Mouse (Mus musculus) left cerebral cortex, adult 18-20 months (tissue): ENCODE results near the gene 5730522E02Rik. TPM values are rescaled to one million over a fixed set of nuclear protein-coding genes. Genes with fewer than 3 reads are reported as not detected.
A peak's percentile ranks its signal among the peaks of the same experiment; 100 is the strongest.

Experiments
- DNase-seq, 2 experiments: peaks; one replicate each; pipeline ENCODE4 v3.0.0; 2021 to 2022; ENCODE audit warnings: low spot score in 2 of 2, mixed read lengths in 1 of 2
- total RNA-seq, 2 experiments: library from RNA; stranded (reverse); gene quantifications; 2 replicates each; pipeline ENCODE4 v1.2.3; 2021

5730522E02Rik gene
- total RNA-seq, 2 experiments from 2014 or later = 10.6 to 12.3 TPM

- no peak for DNase-seq
These were observed 149.0 kb downstream of the 5730522E02Rik start for GRCm38 (mm10) chr11:26061471-26062137.

- DNase-seq = peak; percentile 41 to 48
These were observed 197.0 kb downstream of the 5730522E02Rik start for GRCm38 (mm10) chr11:26013527-26013926.

GRCm38 (mm10) chr11:26004018-26004417, 206.5 kb downstream of the 5730522E02Rik start:
- no peak for DNase-seq

DNA sequence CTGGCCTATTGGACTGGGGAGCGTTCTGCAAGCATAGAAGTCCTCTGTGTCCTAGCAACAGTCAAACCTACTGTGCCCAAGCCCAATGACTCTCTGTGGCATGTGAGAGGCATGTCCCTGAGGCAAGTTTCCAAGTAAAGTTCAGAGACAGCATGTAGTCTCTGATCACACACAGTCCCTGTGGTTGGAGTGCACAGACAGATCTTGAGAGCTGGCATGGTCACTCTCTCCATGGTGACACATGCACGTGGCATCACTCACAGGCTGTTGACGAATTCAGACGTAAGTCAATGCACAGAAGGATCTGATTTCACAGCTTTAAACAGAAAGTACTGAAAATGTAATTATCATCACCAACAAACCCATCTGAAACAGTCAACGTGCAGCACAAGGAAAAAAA, 210.8 kb downstream of the 5730522E02Rik start:
- DNase-seq = no peak

DNA sequence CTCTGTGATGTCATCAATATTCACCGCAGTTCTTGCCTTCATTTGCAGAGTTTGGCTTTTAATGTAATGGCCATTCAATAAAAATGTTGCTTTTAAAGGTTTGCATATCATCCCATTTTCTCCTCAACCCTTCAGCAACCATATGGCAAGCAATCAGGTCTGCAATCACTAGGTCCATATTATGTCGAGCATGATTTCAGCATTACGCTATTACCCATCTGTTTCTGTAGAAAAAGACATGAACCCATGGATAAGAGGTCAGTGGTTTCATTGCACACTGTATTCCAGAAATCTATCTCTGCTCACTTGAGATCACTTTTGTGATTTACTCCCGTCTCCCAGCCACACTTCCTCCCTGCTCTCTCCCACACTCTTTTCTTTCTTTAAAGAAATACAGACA, 213.1 kb downstream of the 5730522E02Rik start:
- no peak for DNase-seq

- DNase-seq = no peak
These were observed 216.4 kb downstream of the 5730522E02Rik start for GRCm38 (mm10) chr11:25994128-25994527.

DNA sequence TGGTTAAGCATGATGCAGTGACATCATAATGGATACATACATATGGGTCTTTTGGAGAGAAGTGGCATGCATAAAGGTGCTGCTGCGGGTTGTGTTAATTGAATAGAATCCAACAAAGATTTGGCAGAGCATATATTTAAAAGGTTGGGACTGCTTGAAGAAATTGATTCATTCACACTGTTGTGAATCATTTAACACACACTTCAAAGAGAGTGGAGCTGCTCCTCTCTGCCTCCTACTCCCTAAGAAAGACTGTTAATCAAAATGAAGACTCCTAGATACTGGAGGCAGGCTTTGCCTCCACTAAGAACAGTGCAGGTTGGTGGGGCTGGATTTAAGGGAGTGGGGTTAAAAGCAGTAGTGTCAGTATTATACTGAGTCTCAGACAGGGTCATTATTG, 218.3 kb downstream of the 5730522E02Rik start:
- no peak for DNase-seq

DNA sequence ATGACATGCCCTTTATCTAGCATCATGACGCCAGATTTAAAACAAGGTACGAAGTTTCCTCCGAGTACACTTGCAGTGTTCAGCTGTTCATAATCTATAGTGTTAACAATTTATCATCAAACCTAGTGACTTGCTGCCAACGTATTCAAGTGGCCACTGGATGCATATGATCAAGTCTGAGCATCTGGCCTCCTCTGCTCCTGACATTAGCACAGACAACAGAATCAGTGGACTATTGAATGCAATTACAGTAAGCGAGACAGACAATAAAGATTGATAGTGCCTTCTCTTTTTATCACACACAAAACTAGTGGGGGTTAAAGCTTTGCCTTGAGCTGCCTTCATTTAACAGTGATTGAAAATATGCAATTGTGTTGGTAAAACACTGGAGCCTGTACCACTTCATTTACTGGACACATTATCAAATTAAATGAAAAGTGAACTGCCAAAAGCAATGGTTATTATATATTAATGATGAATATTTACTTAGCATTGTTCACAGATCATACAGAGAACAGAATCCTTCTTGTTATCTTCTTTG, 231.8 kb downstream of the 5730522E02Rik start:
- no peak for DNase-seq

GRCm38 (mm10) chr11:25941504-25941903, 269.1 kb downstream of the 5730522E02Rik start:
- no peak for DNase-seq

DNA sequence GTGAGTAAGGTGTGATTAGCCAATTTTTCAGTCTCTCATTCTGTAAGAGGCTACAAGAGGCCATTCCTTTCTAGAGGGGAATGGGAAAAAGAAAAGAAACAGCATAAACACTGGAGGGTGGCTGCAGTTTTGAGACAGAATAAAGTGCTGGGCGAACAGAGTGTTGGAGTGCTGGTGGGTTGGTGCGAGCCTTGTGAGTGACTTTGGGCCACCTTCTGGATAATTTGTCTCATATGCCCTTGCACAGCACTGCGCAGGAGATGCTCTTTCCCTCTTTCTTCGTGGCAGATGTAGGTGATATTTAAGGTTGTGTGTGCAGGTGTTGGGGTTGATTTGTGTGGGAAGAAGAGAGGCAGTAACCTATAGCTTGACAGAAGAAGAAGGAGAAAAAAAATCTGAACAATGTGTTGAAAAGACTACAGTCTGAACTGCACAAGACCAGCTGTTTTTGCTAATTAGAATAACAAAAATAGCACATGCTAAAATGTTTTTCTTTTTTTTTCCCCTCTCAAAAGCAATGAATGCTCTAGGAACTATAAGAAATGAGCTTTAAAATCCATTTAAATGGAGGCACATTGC, 269.8 kb downstream of the 5730522E02Rik start:
- peak in 1 of 2 experiments; percentile 37 for DNase-seq

DNA sequence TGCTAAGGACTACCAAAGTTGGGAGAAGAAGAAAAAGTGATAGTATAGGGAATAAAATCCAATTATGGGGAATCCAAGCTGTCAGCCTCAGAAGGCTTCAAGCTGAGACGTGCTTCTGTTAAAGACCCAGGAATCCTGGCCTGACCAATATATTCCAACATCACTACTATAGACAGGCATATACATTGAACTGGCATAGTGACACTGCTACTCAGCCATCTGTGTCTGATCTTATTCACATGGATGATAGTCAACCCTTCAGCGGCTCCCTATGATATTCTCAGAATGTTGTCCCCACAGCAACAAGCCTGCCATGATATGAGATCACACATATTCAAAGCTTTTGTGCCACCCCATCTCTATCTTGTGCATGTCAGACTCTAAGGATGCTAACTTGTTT, 284.3 kb downstream of the 5730522E02Rik start:
- no peak for DNase-seq

DNA sequence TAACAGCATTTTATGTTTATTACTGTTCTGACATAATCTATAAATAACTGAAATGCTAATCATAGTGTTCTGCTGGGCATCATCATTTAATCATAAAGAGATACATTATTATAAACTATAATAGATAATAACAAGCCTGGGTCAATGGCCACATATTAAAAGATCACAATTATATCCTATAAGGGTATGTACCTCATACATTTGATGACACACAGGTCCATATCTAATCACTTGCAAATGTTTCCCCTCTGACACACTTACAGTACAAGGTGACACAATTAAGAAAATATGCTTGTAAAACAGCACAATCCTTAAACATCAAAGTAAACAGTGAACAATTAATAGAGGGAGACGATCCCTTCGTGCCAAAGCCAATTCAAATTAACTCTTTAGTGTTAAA, 308.2 kb downstream of the 5730522E02Rik start:
- no peak for DNase-seq

GRCm38 (mm10) chr11:25901666-25902065, 308.9 kb downstream of the 5730522E02Rik start:
- no peak for DNase-seq

DNA sequence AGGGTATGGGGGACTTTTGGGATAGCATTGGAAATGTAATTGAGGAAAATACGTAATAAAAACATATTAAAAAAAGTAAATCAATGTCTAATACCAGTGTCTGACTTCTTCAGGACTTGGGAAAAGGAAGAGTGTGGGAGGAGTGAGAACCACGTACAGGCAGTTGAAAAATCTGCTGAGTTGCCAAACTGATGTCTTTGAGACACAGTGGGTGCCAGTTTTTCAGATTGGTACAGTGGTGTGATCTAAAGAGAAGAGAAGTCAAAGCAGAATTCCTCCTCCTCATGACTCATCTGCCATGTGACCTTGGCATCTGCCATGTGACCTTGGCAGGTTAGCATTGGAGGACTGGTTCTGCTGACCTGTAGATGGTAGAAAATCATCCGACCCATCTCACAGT, 316.7 kb downstream of the 5730522E02Rik start:
- no peak for DNase-seq

DNA sequence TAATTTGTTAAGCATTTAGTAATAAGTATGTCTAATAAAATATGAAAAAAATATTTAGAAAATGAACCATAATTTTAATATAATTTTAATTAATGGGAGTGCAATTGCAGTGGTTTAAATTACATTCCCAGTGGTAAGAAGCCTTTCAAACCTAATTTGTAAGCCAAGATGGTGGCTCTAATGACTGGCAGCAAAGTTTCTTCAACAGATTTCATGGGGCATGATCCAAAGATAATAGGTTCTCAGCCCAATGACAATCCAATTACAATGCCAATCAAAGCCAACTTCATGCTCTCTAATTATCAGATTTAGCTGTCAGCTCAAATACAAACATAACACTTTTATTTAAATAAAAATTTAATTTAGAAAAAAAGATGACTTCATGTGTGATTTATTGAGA, 337.6 kb downstream of the 5730522E02Rik start:
- DNase-seq = no peak

GRCm38 (mm10) chr11:25872317-25872716, 338.2 kb downstream of the 5730522E02Rik start:
- no peak for DNase-seq

GRCm38 (mm10) chr11:25866292-25866691, 344.3 kb downstream of the 5730522E02Rik start:
- DNase-seq = no peak

- peak; percentile 82 to 84 for DNase-seq
These were observed 347.9 kb downstream of the 5730522E02Rik start for GRCm38 (mm10) chr11:25862686-25863085.

DNA sequence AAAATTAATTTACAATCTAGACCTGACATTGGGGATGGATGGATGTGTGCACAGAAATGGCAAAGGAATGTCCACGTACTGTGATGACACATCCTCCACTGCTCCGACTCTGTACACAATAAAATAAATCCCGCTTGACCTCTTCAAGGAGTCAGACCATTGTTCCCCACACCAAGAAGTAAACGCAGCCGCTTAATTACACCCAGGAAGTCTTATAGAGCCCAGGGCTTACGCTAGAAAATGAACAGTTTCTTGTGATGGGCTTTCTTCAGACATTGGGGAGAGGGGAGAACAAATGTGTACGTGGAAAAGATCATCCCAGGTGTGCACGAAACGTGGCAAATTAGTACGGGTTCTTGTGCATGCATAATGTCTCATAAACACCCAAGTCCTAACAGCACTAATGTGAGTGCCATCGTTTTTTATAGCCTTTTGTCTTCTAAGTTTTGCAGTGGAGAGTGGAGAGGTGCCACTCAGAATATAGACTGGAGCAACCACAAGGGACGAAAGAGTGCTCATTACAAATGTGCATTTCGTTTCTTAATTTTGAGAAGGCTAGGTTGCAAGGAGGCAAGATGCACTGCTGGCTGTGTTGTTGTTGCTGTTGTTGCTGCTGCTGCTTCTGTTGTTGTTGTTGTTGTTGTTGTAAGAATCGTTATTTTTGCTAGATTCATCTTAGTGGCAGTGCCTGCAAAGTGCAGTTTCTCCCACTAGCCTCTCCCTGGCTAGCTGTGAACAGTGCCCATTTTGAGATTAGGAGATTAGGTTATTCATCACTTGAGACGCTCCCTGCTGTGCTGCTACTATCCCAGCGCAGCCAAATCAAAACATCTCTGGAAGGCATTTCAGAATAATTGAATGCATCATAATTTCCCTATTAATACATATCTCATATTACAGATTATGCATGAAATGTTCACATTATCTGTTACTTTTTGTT, 353.7 kb downstream of the 5730522E02Rik start:
- DNase-seq = no peak

GRCm38 (mm10) chr11:25855794-25856193, 354.8 kb downstream of the 5730522E02Rik start:
- DNase-seq = no peak

DNA sequence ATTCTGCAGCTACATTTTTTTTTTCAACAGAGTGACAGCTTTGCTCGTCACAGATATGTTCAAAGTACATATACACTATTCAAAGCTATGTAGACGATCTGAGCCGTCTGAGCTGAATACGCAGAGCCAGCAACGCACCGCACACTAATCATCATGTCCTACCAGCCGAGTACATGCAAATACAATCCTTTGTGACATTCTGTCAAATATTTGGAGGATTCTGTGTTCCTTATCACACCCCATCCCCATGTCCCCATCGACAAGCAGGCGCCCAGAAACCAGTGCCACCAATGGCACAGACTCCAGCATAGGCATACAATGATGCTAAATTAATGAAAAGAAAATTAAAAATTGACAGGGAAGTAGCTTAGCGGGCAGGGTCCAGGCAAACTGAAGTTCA, 356.3 kb downstream of the 5730522E02Rik start:
- no peak for DNase-seq

- no peak for DNase-seq
These were observed 357.5 kb downstream of the 5730522E02Rik start for GRCm38 (mm10) chr11:25853032-25853431.
